Mouse (Mus musculus) heart, embryonic 12.5 days (tissue): ENCODE results near the gene Blzf1. TPM values are rescaled to one million over a fixed set of nuclear protein-coding genes. Genes with fewer than 3 reads are reported as not detected.

Source experiments
- ATAC-seq: fragments of 200-750 bp; cut with Nextera tagmentation; 2 replicates; pipeline ENCODE4 v1.8.0; 2017; ENCODE audit warnings: moderate TSS enrichment, moderate library complexity; ENCODE audit not compliant: insufficient number of reproducible peaks, low FRiP score
- H3K27ac ChIP-seq: fragments of 300-500 bp; sonication (generic); 2 replicates; pipeline ENCODE4 v1.5.1; 2016; ENCODE audit warnings: mild to moderate bottlenecking, moderate library complexity; ENCODE audit not compliant: poor library complexity, severe bottlenecking
- H3K27me3 ChIP-seq: fragments of 300-500 bp; sonication (generic); replicated peaks from 2 replicates; pipeline ENCODE4 v1.6.1; 2016; ENCODE audit warnings: mild to moderate bottlenecking, moderate library complexity
- H3K36me3 ChIP-seq: fragments of 300-500 bp; sonication (generic); 2 replicates; pipeline ENCODE4 v1.6.1; 2016; ENCODE audit warnings: mild to moderate bottlenecking, moderate library complexity
- H3K4me1 ChIP-seq: fragments of 300-500 bp; sonication (generic); replicated peaks from 2 replicates; pipeline ENCODE4 v1.6.1; 2016; ENCODE audit warnings: mild to moderate bottlenecking
- H3K4me2 ChIP-seq: fragments of 300-500 bp; sonication (generic); 2 replicates; pipeline ENCODE4 v1.6.1; 2016; ENCODE audit warnings: mild to moderate bottlenecking, moderate library complexity
- H3K4me3 ChIP-seq: fragments of 300-500 bp; sonication (generic); 2 replicates; pipeline ENCODE4 v1.5.1; 2016; ENCODE audit warnings: mild to moderate bottlenecking
- H3K9ac ChIP-seq: fragments of 300-500 bp; sonication (generic); 2 replicates; pipeline ENCODE4 v1.6.1; 2016; ENCODE audit warnings: mild to moderate bottlenecking, moderate library complexity
- H3K9me3 ChIP-seq: fragments of 300-500 bp; sonication (generic); replicated peaks from 2 replicates; pipeline ENCODE4 v1.6.1; 2016; ENCODE audit warnings: mild to moderate bottlenecking, moderate library complexity
- WGBS: fragments of 180-500 bp; shearing (Covaris S2); methylation state at CpG from one replicate; pipeline ENCODE4 v1.1.7; 2016; 5-methylcytosine and 5-hydroxymethylcytosine counted together
- polyA plus RNA-seq: library from polyadenylated mRNA; unstranded; fragments of >200 nt; fragmentation: Nextera tagmentation; extraction: Ambion mirVana; gene quantifications from 2 replicates; pipeline ENCODE4 v1.2.1, GENCODE M21; 2016

Blzf1 gene
- polyA plus RNA-seq, 1 experiment from 2014 or later = 28.0 TPM

DNA sequence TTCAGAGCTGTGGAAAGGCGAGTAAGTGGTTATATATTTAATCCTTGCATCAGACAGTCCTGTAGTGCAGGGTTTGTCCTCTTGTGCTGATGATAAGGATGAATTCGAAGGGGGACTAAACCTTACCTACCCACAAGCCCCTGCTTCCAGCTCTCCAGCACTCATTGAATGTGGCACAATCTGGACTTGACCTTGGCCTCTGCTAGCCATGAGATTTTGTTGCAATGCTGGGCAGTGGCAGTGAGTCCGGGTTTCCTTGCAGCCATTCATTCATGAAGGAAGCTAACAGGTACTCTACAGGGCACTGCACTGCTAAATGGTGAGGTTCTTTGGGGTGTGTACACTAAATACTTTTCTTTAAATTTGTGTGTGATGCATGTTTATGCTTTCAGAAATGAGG is 52.5 kb downstream of the Blzf1 start:
- no peak overlapping the region for H3K27ac ChIP-seq
- WGBS = 64% methylated on average over 3 of the region's 3 CpGs
- H3K4me2 ChIP-seq = no peak overlapping the region
- no peak overlapping the region for H3K4me3 ChIP-seq
- H3K9ac ChIP-seq = no peak overlapping the region
- H3K36me3 ChIP-seq = peaks cover 10% of the 10 kb centered on the region
- no peaks in the 10 kb centered on the region for H3K9me3 ChIP-seq
- H3K4me1 ChIP-seq = peaks cover 25% of the 10 kb centered on the region
- ATAC-seq = no peak
- H3K27me3 ChIP-seq = no peaks in the 10 kb centered on the region

DNA sequence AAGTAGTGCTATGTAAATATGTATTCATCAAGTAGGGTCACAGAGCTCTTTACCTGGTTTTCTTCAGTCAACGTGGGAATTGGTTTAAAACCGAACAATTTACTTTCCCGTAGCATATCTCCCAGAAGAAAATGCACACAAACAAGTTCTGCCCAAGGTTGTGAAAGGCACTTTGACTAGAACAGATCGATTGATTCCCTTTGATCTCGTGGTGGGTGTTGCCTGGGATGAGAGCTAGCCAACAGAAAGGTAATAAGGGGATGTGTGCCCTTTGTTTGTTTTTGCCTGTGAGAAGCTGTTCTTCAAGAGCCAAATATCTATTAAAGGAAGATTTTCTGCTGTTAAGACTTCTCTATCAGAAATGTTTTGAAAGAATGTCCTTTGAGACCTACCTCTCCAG is 54.7 kb downstream of the Blzf1 start:
- Histone ChIP-seq H3K27ac (no peak overlapping the region), H3K4me2 (no peak overlapping the region), H3K4me3 (no peak overlapping the region), H3K9me3 (no peaks in the 10 kb centered on the region), H3K36me3 (peaks cover 10% of the 10 kb centered on the region), H3K27me3 (no peaks in the 10 kb centered on the region), H3K9ac (no peak overlapping the region), H3K4me1 (peaks cover 26% of the 10 kb centered on the region)
- 68% methylated on average over 5 of the region's 5 CpGs for WGBS
- no peak for ATAC-seq

DNA sequence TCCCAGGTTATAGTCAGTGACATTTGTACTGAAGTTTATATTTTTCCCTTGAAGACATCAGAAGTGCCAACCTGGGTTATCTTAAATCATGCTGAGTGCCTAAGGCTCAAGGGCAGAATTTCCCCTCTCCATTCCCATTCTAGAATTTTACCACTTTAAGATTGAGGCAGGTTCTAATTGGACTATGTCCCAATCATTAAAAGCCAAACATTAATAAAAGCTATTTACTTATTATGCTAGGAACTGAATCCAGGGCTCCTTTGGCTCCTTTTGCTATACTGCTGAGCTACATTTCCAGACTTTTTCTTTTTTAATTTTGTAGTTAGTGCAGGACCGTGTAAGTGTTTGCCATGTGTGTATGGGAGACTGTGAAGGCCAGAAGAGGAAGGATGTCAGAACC is 55.9 kb downstream of the Blzf1 start:
- Histone ChIP-seq H3K36me3 (no peaks in the 10 kb centered on the region), H3K27me3 (no peaks in the 10 kb centered on the region), H3K27ac (no peak overlapping the region), H3K4me1 (peaks cover 29% of the 10 kb centered on the region), H3K9me3 (no peaks in the 10 kb centered on the region), H3K4me2 (no peak overlapping the region), H3K9ac (no peak overlapping the region), H3K4me3 (no peak overlapping the region)
- 78% methylated on average over 1 of the region's 1 CpGs for WGBS
- no peak for ATAC-seq

DNA sequence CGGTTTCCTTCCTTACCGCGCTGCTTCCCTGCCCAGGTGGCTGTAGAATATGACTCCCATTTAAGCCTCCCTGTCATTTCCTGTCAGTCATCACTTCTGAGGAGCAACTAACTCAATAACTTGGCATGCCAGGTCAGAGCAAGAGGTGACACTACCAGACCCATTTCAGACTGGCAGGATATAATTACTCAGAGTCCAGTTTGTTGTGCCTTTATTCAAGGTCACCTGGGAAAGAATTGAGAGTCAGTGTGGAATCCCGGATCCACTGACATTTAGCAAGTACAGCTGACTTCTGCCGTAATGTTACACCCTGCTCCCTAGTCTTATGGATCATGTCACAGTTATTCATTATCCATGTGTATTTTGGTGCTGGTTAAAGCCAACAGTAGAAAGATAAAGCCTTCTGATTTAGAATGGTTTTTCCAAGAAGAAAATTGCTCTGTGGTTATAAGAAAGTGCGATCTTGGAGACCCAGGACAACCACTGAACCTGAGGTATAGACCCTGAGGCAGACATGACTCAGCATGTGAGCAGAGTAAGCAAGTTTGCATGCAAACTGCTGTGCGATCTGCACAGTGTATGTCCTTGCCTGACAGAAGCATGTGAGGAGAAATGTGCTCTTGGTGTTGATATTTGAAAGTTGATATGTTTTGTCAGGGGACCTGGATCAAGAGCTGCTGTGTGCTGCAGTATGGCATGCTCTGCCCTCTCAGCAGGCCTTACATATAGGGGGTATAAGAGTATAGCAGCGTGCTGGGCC is 56.7 kb downstream of the Blzf1 start:
- peak overlapping the region; percentile 63 for H3K4me3 ChIP-seq
- whole genome bisulfite sequencing = 58% methylated on average over 8 of the region's 8 CpGs
- peaks cover 29% of the 10 kb centered on the region for H3K4me1 ChIP-seq
- no peaks in the 10 kb centered on the region for H3K27me3 ChIP-seq
- peak overlapping the region; percentile 76; the same call in 1 of the 2 replicates for H3K9ac ChIP-seq
- no peaks in the 10 kb centered on the region for H3K36me3 ChIP-seq
- H3K4me2 ChIP-seq = peak overlapping the region; percentile 84
- no peak for ATAC-seq
- no peaks in the 10 kb centered on the region for H3K9me3 ChIP-seq
- H3K27ac ChIP-seq = no peak overlapping the region

DNA sequence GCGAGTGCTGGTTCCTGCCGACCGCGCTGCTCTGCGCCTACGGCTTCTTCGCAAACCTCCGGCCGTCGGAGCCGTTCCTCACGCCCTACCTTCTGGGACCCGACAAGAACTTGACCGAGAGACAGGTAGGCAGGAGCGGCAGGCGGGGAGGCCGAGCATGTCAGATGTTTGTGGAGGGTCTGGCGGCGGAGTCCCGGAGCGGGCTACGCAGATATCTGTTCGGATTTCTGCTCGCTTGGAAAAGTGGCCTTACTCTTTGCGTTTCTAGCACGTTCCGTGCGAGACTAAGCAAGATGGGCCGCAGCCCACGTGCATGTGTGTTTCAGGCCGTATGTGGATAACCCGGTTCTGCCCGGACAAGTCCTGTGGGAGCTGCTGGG is 58.0 kb downstream of the Blzf1 start:
- Histone ChIP-seq H3K9ac (peak overlapping the region; percentile 76), H3K4me1 (peaks cover 23% of the 10 kb centered on the region), H3K27me3 (no peaks in the 10 kb centered on the region), H3K9me3 (no peaks in the 10 kb centered on the region), H3K27ac (peak overlapping the region; percentile 62), H3K4me3 (peak overlapping the region; percentile 63), H3K4me2 (peak overlapping the region; percentile 84), H3K36me3 (no peaks in the 10 kb centered on the region)
- peak; percentile 7; the same call in 1 of the 2 replicates for ATAC-seq
- WGBS = under 1% methylated on average over 31 of the region's 33 CpGs

DNA sequence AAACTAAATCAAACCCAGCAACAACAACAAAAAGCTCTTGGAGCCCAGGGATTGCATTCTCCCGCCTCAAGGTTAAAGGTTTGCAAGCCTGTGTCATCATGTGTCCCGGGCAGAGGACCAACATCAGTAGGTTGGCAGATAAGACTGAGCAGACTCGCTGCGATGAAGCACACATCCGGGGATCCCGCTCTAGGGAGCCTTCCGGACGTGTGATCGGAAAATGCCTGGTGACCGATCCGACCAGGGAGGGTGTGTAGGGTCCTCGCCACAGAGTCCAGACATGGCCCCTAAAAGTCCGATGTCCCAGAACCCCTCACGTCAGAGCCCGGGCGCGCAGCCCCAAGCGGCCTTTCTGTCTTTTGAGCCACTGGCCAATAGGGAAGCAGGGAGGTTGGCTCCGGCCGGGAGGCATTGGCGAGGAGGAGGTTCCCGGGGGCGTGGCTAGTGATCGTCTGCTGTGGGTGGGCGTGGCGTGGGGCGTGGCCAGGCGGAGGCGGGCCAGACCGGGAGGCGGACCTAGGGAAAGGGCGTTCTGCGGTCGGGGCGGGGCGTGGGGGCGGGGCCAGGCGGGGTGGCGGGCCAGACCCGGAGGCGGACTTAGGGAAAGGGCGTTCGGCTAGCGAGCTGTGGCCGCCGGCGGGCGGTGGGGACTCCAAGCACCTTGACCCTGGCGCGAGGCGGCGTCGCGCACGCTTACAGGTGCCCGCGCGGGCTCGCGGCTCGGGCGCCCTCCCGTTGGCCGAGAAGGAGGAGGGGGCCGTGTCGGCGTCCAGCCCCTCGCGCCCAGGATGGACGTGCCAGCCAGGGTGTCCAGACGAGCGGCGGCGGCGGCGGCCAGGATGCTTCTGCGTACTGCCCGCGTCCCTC is 58.6 kb downstream of the Blzf1 start, which contains the start of gene Slc19a2:
Gene Slc19a2, plus strand, starts transcription at position 582 of the 867 bp plus-strand sequence.
- peaks cover 23% of the 10 kb centered on the region for H3K4me1 ChIP-seq
- H3K27ac ChIP-seq = peak within 1 kb of the TSS; percentile 95
- H3K4me2 ChIP-seq = peak within 1 kb of the TSS; percentile 84
- peak; percentile 97 for ATAC-seq
- WGBS = under 1% methylated on average over 73 of the region's 79 CpGs
- no peaks in the 10 kb centered on the region for H3K9me3 ChIP-seq
- H3K4me3 ChIP-seq = peak within 1 kb of the TSS; percentile 63
- peak within 1 kb of the TSS; percentile 76 for H3K9ac ChIP-seq
- no peaks in the 10 kb centered on the region for H3K36me3 ChIP-seq
- H3K27me3 ChIP-seq = no peaks in the 10 kb centered on the region

DNA sequence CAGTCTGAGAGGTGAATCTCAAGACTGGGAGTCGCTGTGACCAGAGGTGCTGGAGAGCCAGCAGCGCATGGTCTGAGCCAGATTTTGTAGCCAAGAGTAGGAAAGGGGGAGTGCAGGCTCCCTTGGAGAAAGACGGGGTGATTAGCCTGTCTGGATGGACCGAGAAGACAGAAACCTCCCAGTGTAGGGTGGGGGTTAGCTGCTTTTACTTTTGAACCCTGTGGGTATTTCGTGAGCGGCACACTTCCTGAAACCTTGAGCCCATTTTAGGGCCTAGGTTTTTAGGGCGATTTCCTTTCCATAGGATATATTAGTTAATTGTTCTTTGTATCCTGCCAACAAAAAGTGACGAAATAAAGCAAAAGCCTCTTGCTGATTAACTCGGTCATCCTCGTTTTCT is 59.3 kb downstream of the Blzf1 start:
- no peaks in the 10 kb centered on the region for H3K9me3 ChIP-seq
- no peaks in the 10 kb centered on the region for H3K27me3 ChIP-seq
- 11% methylated on average over 10 of the region's 10 CpGs for whole genome bisulfite sequencing
- H3K4me2 ChIP-seq = peak overlapping the region; percentile 84
- peak overlapping the region; percentile 95 for H3K27ac ChIP-seq
- peak overlapping the region; percentile 63 for H3K9ac ChIP-seq
- peaks cover 23% of the 10 kb centered on the region for H3K4me1 ChIP-seq
- no peak for ATAC-seq
- H3K36me3 ChIP-seq = no peaks in the 10 kb centered on the region
- peak overlapping the region; percentile 63 for H3K4me3 ChIP-seq

DNA sequence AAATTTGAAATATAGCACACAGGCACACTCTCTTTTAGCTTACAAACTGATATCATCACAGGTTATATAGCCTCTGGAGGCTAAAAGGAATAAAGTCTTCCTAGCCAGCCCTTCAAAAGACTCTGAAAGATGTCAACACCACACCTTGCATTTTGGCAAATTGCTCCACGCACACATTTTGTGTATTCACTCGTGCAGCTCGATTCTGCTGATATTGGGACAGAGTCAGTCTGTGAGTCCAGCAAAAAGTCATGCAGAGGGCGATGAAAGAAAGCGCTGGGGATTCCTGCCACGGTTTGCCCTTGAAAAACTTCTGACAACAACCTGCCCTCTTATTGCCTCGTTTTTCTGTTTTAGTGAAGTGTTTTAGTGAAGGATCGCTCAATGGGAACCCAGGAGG is 59.8 kb downstream of the Blzf1 start:
- H3K4me3 ChIP-seq = peak overlapping the region; percentile 63
- H3K9ac ChIP-seq = peak overlapping the region; percentile 63
- H3K4me1 ChIP-seq = peaks cover 23% of the 10 kb centered on the region
- WGBS = 32% methylated on average over 8 of the region's 8 CpGs
- H3K36me3 ChIP-seq = no peaks in the 10 kb centered on the region
- no peak for ATAC-seq
- peak overlapping the region; percentile 84 for H3K4me2 ChIP-seq
- H3K27ac ChIP-seq = peak overlapping the region; percentile 95
- no peaks in the 10 kb centered on the region for H3K9me3 ChIP-seq
- no peaks in the 10 kb centered on the region for H3K27me3 ChIP-seq

DNA sequence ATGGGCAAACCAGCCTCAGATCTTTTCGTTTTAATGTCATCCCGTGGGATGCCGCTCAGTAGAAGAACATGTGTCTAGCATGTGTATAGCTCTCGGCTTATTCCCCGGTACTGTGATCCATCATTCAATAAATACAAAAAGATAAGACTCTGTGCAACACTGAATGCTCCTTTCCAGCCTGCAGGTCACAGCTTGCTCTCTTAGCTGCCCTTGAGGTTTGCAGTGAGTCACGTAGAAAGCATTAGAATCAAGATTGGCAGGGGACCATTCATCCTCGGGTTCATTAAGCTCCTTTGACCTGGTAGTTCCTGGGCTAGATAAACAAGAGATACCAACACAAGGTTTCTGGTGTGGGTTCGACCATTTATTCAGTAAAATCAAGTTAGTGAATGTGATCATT is 64.5 kb downstream of the Blzf1 start:
- no peak overlapping the region for H3K9ac ChIP-seq
- no peak overlapping the region for H3K4me2 ChIP-seq
- no peak overlapping the region for H3K4me3 ChIP-seq
- WGBS = 52% methylated on average over 8 of the region's 8 CpGs
- H3K36me3 ChIP-seq = no peaks in the 10 kb centered on the region
- no peaks in the 10 kb centered on the region for H3K27me3 ChIP-seq
- H3K4me1 ChIP-seq = peaks cover 5% of the 10 kb centered on the region
- H3K9me3 ChIP-seq = no peaks in the 10 kb centered on the region
- H3K27ac ChIP-seq = no peak overlapping the region
- ATAC-seq = no peak

DNA sequence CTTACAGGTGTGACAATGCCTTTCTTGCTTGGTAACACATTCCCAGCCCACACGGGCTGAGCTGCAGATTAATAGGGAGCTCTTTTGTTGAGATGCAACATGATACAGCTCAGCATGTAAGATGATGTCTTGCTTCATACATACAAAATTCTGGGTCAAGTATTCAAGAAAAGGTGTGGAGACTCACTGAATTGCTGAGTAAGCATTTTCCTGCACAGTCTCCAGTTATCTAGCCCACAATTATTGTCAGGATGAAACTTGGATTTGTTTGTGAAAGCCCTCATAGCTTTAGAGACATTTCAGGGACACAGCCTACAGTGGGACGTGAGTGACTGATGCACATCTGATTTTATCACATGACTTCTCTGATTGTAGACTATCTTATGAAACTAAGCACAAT is 65.8 kb downstream of the Blzf1 start:
- H3K27ac ChIP-seq = no peak overlapping the region
- H3K9me3 ChIP-seq = no peaks in the 10 kb centered on the region
- H3K9ac ChIP-seq = no peak overlapping the region
- no peak for ATAC-seq
- H3K4me3 ChIP-seq = no peak overlapping the region
- WGBS = 73% methylated on average over 2 of the region's 2 CpGs
- no peaks in the 10 kb centered on the region for H3K27me3 ChIP-seq
- no peaks in the 10 kb centered on the region for H3K36me3 ChIP-seq
- no peak overlapping the region for H3K4me2 ChIP-seq
- H3K4me1 ChIP-seq = no peaks in the 10 kb centered on the region
